9 mouse cellular contexts compared by ENCODE assay signal in the genomic region with DNA sequence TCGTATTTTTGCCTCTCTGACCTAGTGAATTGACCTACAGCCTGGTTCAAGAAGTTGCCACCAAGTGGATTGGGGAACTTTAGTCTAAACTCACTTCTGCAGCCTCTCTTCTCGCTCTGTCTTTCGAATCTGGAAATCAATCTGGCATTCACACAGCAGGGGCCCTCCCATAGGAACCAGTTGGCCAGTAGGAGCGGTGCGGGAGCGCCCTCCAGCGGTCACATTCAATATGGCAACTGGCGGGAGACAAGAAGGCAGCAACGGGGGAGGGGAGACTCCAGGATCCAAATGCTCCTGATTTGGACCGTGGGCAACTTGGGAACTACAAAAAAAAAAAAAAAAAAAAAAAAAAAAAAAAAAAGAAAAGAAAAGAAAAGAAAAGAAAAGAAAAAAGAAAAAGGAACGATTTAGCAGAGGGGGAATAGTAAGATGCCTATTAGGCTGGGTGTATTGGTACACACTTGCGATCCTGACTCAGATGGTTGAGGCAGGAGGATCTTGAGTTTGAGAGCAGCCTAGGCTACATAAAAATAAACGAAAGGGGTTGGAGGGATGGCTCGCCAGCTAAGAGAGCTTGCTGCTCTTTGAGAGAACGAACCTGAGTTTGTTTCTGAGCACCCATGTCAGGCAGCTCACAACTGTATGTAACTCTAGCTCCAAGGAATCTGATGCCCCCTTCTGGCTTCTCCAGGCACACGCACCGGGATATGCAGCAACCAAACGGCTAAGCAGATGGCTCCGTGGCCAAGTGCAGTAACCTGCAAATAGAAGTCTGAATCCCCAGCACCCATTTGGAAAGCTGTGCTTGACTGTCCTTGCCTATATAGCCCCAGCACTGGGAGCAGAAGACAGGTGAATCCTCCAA. TPM values are rescaled to one million over a fixed set of nuclear protein-coding genes. Genes with fewer than 3 reads are reported as not detected.
A peak's percentile ranks its signal among the peaks of the same experiment; 100 is the strongest.
DNase-seq lines count a peak whose midpoint lies in the region; ATAC-seq lines count a peak whose summit lies in the region.
"Had no signal": no experiment of that assay in that cellular context is flagged by ENCODE, and none has a peak within 500 bp of the region (broad histone marks: within the 10 kb centered on the region; RNA-seq: fewer than 3 reads in every experiment).

No protein-coding gene starts in this region.

- peak overlapping the region; percentile 98 for H3K27ac ChIP-seq in hindbrain, embryonic 10.5 days
- H3K27ac ChIP-seq: midbrain, embryonic 12.5 days had no signal

- H3K9me3 ChIP-seq in hindbrain, embryonic 10.5 days: no peaks in the 10 kb centered on the region
- H3K9me3 ChIP-seq: midbrain, embryonic 12.5 days had no signal

- 6% methylated on average over 19 of the region's 19 CpGs for WGBS in hindbrain, embryonic 10.5 days

- peak; percentile 33; the same call in 1 of the 2 replicates for ATAC-seq in frontal cortex, adult (ENCODE audit: low TSS enrichment)

- peak overlapping the region; percentile 63 for H3K4me3 ChIP-seq in hindbrain, embryonic 10.5 days
- H3K4me3 ChIP-seq: midbrain, embryonic 12.5 days had no signal

- peaks cover 34% of the 10 kb centered on the region for H3K27me3 ChIP-seq in hindbrain, embryonic 10.5 days (ENCODE audit: insufficient read depth, poor library complexity, severe bottlenecking)

- H3K4me1 ChIP-seq in hindbrain, embryonic 10.5 days (replicated peaks): peaks cover 82% of the 10 kb centered on the region

- DNase-seq in ES-CJ7 (ENCODE audit: low read depth, low spot score): peak; percentile 92
- DNase-seq in c-Kit-positive CD71-positive TER-119-positive erythroid progenitor cells, embryonic 14.5 days (ENCODE audit: low spot score): peak; percentile 79
- DNase-seq in hindbrain, embryonic 10.5 days (ENCODE audit: low spot score): peak; percentile 97
- DNase-seq in layer of hippocampus, adult 9-11 months: peak; percentile 94
- DNase-seq in lung, postnatal 10 days: peak; percentile 98
- peak; percentile 98 for DNase-seq in retina, embryonic 14.5 days (ENCODE audit: low spot score)
- DNase-seq in thymus, postnatal 36 days: peak; percentile 86 to 91

- no peaks in the 10 kb centered on the region for H3K36me3 ChIP-seq in hindbrain, embryonic 10.5 days
- H3K36me3 ChIP-seq: midbrain, embryonic 12.5 days had no signal

RNA-seq across cellular contexts. Expression of gene Actg1, which starts 40.5 kb away (rescaled TPM):
- 3,119 and 3,536 TPM in 2 replicates for polyA plus RNA-seq in hindbrain, embryonic 10.5 days (2016; fragmentation: Nextera tagmentation; extraction: Ambion mirVana)

RNA-seq across cellular contexts. Expression of gene Fscn2, which starts 53.5 kb away (rescaled TPM):
- polyA plus RNA-seq in hindbrain, embryonic 10.5 days (2016; fragmentation: Nextera tagmentation; extraction: Ambion mirVana): 0.50 and 0.77 TPM in 2 replicates

Comparison
In these comparisons a context has a peak if more than half of its experiments do, and no peak if none do; other contexts are left out.
1. Peak in every context shown above with its lines: DNase-seq, ATAC-seq, H3K4me3 ChIP-seq and H3K27ac ChIP-seq.